Mouse (Mus musculus) neural tube, embryonic 14.5 days (tissue): ENCODE results near the gene Eif4g3. TPM values are rescaled to one million over a fixed set of nuclear protein-coding genes. Genes with fewer than 3 reads are reported as not detected.

ENCODE experiments used
- ATAC-seq: fragments of 200-750 bp; cut with Nextera tagmentation; 2 replicates; pipeline ENCODE4 v1.8.0; 2017; ENCODE audit warnings: low read depth, mild to moderate bottlenecking, moderate TSS enrichment, moderate library complexity
- H3K27ac ChIP-seq: fragments of 300-500 bp; sonication (generic); 2 replicates; pipeline ENCODE4 v1.5.1; 2014; ENCODE audit warnings: low read depth, mild to moderate bottlenecking, control low read depth, low read length, moderate library complexity, mixed read lengths
- H3K27me3 ChIP-seq: fragments of 300-500 bp; sonication (generic); 2 replicates; pipeline ENCODE4 v1.6.1; 2014; ENCODE audit warnings: low read length; ENCODE audit not compliant: control insufficient read depth, insufficient read depth
- H3K36me3 ChIP-seq: fragments of 300-500 bp; sonication (generic); 2 replicates; pipeline ENCODE4 v1.6.1; 2014; ENCODE audit warnings: low read length, mixed read lengths; ENCODE audit not compliant: control insufficient read depth, insufficient read depth
- H3K4me1 ChIP-seq: fragments of 300-500 bp; sonication (generic); 2 replicates; pipeline ENCODE4 v1.6.1; 2014; ENCODE audit warnings: low read length; ENCODE audit not compliant: control insufficient read depth, insufficient read depth
- H3K4me2 ChIP-seq: fragments of 300-500 bp; sonication (generic); 2 replicates; pipeline ENCODE4 v1.6.1; 2014; ENCODE audit warnings: mild to moderate bottlenecking, low read depth, low read length, control low read depth
- H3K4me3 ChIP-seq: fragments of 300-500 bp; sonication (generic); 2 replicates; pipeline ENCODE4 v1.5.1; 2014; ENCODE audit warnings: low read depth, low read length, control low read depth, mixed read lengths
- H3K9ac ChIP-seq: fragments of 300-500 bp; sonication (generic); replicated peaks from 2 replicates; pipeline ENCODE4 v1.6.1; 2014; ENCODE audit warnings: low read depth, mild to moderate bottlenecking, control low read depth, low read length, mixed read lengths
- H3K9me3 ChIP-seq: fragments of 300-500 bp; sonication (generic); 2 replicates; pipeline ENCODE4 v1.6.1; 2016; ENCODE audit warnings: low read length; ENCODE audit not compliant: control insufficient read depth
- WGBS: fragments of 180-500 bp; shearing (Covaris S2); extraction: QIAGEN DNeasy Blood & Tissue Kit; methylation state at CpG from one replicate; pipeline ENCODE4 v1.1.7; 2014; 5-methylcytosine and 5-hydroxymethylcytosine counted together
- polyA plus RNA-seq: library from polyadenylated mRNA; unstranded; fragments of >200 nt; fragmentation: Nextera tagmentation; extraction: Ambion mirVana; gene quantifications from 2 replicates; pipeline ENCODE4 v1.2.1, GENCODE M21; 2014

The Eif4g3 gene
- polyA plus RNA-seq, 1 experiment from 2014 or later = 71.4 TPM

DNA sequence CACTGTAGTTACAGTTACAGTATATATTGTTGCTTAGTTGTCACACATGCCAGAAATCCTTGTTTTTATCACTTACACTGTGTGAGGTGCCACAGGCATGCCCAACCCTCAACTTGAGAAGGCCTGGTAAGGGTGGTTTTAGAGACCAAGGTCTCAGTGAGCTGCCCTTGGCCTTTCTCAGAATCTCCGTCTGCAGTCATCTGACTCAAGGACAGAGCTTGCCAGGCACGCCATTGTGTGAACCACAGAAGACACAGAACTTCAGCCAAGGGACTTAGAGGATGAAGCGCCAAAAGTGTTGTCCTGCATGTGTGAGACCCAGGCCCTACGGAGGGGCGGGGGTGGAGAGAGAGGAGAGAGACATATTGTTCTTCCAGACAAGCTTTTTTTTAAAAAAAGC, 217.3 kb downstream of the Eif4g3 start:
- Histone ChIP-seq H3K9me3 (no peaks in the 10 kb centered on the region), H3K36me3 (peaks cover 17% of the 10 kb centered on the region; the same call in 1 of the 2 replicates), H3K4me3 (no peak overlapping the region), H3K27me3 (no peaks in the 10 kb centered on the region), H3K4me1 (no peaks in the 10 kb centered on the region), H3K4me2 (no peak overlapping the region), H3K27ac (no peak overlapping the region), H3K9ac (no peak overlapping the region)
- WGBS = 95% methylated on average over 5 of the region's 5 CpGs
- ATAC-seq = no peak

DNA sequence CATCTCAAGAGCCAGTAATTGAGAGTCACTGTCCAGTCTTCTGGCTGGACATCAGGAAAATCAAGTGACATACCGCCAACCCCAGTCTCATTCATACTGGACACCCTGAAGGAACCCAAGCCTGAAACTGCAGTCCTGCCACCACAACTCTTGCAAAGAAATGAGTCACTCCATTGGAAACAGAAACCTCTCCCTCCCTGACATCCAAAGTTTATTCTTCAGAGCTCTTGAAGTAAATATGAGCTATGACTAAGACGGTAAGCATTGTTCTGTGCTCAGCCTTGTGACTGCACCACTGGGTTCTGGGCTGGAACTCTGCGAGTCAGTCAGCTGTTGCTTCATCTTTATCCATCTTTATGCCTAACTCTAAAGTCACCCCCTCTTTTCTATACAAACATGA, 221.0 kb downstream of the Eif4g3 start:
- H3K4me2 ChIP-seq = no peak overlapping the region
- H3K27ac ChIP-seq = no peak overlapping the region
- 89% methylated on average over 3 of the region's 3 CpGs for WGBS
- no peak overlapping the region for H3K9ac ChIP-seq
- peaks cover 16% of the 10 kb centered on the region for H3K4me1 ChIP-seq
- H3K9me3 ChIP-seq = no peaks in the 10 kb centered on the region
- H3K36me3 ChIP-seq = peaks cover 7% of the 10 kb centered on the region; the same call in 1 of the 2 replicates
- H3K27me3 ChIP-seq = no peaks in the 10 kb centered on the region
- no peak overlapping the region for H3K4me3 ChIP-seq
- no peak for ATAC-seq

DNA sequence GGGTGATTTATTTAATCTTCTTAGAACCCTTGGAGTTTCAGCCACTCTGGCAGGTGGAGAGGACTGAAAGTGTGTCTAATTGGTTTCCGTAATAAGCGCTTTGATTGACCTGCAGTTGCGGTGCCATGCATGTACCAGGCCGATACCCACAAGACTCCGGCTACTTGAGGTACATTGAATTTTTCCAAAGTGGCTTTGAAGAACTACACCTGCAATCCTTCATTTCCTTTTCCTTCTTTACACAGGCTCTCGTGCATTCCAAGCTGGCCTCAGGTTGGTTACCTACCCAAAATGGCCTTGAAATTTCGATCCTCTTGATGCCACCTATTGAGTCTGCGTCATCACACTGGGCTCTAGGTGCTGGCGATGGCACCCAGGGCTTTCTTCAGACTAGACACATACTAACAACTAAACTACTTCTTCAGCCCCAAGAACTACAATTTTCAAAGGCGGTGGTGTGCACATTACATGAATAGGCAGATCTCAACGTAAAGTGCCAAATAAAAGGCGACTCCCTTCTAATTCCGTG, 222.9 kb downstream of the Eif4g3 start:
- H3K4me2 ChIP-seq = peak overlapping the region; percentile 53
- H3K9me3 ChIP-seq = no peaks in the 10 kb centered on the region
- no peaks in the 10 kb centered on the region for H3K27me3 ChIP-seq
- ATAC-seq = no peak
- 42% methylated on average over 13 of the region's 13 CpGs for WGBS
- peaks cover 23% of the 10 kb centered on the region for H3K4me1 ChIP-seq
- peak overlapping the region; percentile 97 for H3K9ac ChIP-seq
- peak overlapping the region; percentile 79 for H3K4me3 ChIP-seq
- no peaks in the 10 kb centered on the region for H3K36me3 ChIP-seq
- peak overlapping the region; percentile 100 for H3K27ac ChIP-seq

DNA sequence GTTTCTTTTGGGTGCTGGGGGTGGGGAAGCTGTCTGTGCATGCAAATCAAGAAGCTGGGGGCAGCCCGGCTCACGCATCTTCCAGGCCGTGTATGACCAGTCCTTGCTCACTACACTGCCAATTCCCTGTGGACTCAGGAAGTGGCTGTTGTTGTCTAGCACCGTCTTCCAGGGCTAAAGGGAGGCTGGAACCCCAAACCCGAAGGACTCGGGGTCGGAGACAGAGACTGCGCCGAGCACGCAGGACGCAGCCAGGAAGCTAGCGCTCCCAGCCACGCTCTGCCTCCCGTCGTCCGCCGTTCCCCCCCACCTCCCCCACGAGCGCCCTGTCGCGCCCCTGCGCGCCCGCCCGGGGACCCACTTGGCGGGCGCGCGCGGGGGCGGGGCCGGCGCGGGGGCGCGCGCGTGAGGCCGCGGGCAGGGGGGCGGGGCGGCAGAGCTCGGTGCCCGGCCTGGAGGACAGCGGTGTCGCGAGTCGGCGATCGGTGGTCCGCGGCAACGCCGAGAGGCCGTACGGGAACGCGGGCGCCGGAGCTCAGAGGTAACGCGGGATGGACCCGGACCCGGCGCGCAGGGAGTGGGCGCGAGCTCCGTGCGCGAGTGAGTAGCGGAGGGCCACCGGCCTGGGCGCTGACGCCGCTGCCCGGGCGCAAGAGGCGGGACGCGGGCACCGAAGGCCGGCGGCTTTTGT, 223.5 kb downstream of the Eif4g3 start, which contains the start of gene Hp1bp3:
Gene Hp1bp3 (plus strand): TSS at position 97 of the 691 bp plus-strand sequence.
- H3K27ac ChIP-seq = peak within 1 kb of the TSS; percentile 100
- no peaks in the 10 kb centered on the region for H3K36me3 ChIP-seq
- H3K9me3 ChIP-seq = no peaks in the 10 kb centered on the region
- peaks cover 23% of the 10 kb centered on the region for H3K4me1 ChIP-seq
- H3K4me2 ChIP-seq = peak within 1 kb of the TSS; percentile 66
- ATAC-seq = peak; percentile 77
- H3K4me3 ChIP-seq = peak within 1 kb of the TSS; percentile 79
- WGBS = under 1% methylated on average over 58 of the region's 84 CpGs
- peak within 1 kb of the TSS; percentile 97 for H3K9ac ChIP-seq
- no peaks in the 10 kb centered on the region for H3K27me3 ChIP-seq

DNA sequence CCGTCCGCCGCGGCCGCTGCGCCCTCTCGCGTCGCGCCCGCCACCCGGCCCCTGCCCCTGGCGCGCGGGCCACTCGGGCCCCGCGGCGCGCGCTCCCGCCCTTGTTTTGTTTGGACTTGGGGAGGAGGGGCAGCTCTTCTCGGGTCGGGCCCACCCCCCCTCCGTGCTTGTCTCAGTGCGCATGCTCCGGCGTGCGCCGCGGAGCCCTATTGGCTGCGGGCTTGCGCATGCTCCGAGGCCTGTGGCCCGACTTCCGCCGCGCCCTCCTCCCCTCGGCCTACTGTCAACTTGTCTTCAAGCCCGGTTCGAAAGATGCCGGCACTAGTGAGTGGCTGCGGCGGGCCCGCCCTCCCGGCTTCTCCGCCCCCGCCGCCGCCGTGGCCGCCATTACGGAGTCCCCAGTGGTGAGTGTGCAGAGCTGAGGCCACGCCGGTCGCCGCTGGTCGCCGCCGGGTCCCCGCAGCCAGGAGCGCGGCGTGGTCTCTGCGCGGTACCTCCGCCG, 224.1 kb downstream of the Eif4g3 start:
- peak overlapping the region; percentile 66 for H3K4me2 ChIP-seq
- peak; percentile 95 for ATAC-seq
- WGBS = under 1% methylated on average over 39 of the region's 68 CpGs
- peak overlapping the region; percentile 100 for H3K27ac ChIP-seq
- peaks cover under 1% of the 10 kb centered on the region; the same call in 1 of the 2 replicates for H3K36me3 ChIP-seq
- H3K27me3 ChIP-seq = no peaks in the 10 kb centered on the region
- H3K9ac ChIP-seq = peak overlapping the region; percentile 97
- no peaks in the 10 kb centered on the region for H3K9me3 ChIP-seq
- peaks cover 23% of the 10 kb centered on the region for H3K4me1 ChIP-seq
- peak overlapping the region; percentile 79 for H3K4me3 ChIP-seq

DNA sequence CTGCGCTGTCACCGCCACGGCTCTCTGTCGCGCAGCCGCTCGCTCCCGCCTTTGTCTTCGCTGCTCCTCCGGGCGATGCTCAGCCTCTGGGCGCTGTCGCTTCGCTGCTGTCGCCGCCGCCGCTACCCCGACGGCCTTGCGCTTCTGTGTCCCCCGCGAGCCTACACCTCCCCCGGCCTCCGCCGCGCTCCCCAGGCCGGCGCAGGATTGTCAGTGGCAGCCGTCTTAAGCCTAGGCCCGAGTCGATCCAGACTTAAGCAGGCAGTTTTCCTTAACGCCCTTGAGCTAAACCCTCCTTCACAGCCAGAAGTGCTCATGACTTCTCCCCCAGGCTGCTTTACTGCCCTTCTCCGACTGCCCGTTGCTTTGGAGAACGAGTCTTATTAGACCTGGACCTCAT, 224.6 kb downstream of the Eif4g3 start:
- Histone ChIP-seq H3K4me1 (peaks cover 23% of the 10 kb centered on the region), H3K4me3 (peak overlapping the region; percentile 79), H3K27me3 (no peaks in the 10 kb centered on the region), H3K27ac (peak overlapping the region; percentile 100), H3K9ac (peak overlapping the region; percentile 97), H3K4me2 (peak overlapping the region; percentile 66), H3K36me3 (peaks cover 5% of the 10 kb centered on the region; the same call in 1 of the 2 replicates), H3K9me3 (no peaks in the 10 kb centered on the region)
- 0 out of 2 replicates have a peak, but pooled peaks have one; percentile 3 for ATAC-seq
- under 1% methylated on average over 35 of the region's 36 CpGs for WGBS

DNA sequence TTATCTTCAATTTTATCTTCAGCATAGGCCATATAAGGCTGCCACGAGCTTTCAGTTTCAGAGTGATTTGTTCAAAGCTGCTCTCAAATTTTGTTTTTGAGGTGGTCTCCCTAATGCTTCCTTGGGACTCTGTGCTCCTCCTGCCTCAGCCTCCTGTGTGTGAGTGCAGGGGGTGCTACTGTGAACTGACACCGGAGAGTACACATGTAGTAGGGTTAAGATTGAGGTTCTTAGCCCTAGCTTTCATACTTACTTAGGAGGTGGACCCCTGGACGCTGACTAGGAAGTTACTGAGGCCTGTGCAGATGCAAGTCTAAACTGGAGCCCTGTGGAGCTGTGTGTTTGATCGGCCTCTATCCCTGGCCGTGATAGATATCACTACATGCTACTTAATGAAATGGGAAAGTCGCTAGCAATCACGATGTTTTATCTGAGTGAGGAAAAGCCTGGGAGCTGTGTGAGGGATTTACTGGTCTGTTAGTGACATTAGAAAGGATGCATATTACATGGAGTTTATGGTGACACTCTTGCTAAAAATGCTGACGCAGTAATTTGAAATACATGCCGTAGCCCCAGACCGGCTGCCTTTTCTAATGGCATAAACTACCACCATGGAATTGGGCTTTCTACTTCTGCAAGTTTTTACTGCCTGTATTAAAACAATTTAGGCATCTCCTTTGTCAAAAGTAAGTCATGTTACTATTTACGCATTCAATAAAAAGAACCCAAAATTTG, 225.3 kb downstream of the Eif4g3 start:
- Histone ChIP-seq H3K4me1 (peaks cover 23% of the 10 kb centered on the region), H3K27ac (no peak overlapping the region), H3K9ac (peak overlapping the region; percentile 97; the same call in 1 of the 2 replicates), H3K4me2 (peak overlapping the region; percentile 66), H3K9me3 (no peaks in the 10 kb centered on the region), H3K36me3 (peaks cover 12% of the 10 kb centered on the region), H3K27me3 (no peaks in the 10 kb centered on the region), H3K4me3 (peak overlapping the region; percentile 79)
- ATAC-seq = no peak
- WGBS = 81% methylated on average over 11 of the region's 11 CpGs

DNA sequence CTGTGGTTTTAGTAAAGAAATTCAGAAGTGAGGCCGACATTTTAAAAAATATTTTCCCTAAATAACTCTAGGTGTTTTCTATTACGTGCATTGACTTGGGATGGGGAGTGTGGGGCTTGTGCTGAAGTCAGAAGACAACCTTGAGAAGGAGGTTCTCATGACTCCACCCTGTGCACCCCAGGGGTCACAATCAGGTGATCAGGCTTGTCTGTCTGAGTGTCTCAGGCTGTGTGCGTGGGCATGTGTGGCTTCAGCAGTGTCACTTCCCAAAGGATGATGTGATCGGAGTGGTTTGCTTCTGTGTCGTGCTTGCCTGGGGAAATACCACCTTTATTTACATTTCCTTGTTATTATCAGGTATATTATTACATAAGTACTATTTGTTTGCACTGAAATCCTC, 226.5 kb downstream of the Eif4g3 start:
- Histone ChIP-seq H3K4me3 (no peak overlapping the region), H3K27me3 (no peaks in the 10 kb centered on the region), H3K27ac (no peak overlapping the region), H3K9me3 (no peaks in the 10 kb centered on the region), H3K36me3 (peaks cover 24% of the 10 kb centered on the region), H3K4me1 (peaks cover 23% of the 10 kb centered on the region), H3K4me2 (no peak overlapping the region), H3K9ac (no peak overlapping the region)
- no peak for ATAC-seq
- 89% methylated on average over 5 of the region's 5 CpGs for WGBS
